In genomic region chr11:113972517-113972872, GRCm38 (mm10) we compare ENCODE assay signal across 9 mouse cellular contexts.
DNase-seq lines count a peak whose midpoint lies in the region; ATAC-seq lines count a peak whose summit lies in the region.
"Had no signal": no experiment of that assay in that cellular context is flagged by ENCODE, and none has a peak within 500 bp of the region (broad histone marks: within the 10 kb centered on the region; RNA-seq: fewer than 3 reads in every experiment).

No protein-coding gene starts in this region.

- H3K4me1 ChIP-seq in kidney, embryonic 15.5 days, result peaks cover 25% of the 10 kb centered on the region
- H3K4me1 ChIP-seq in hindbrain, embryonic 15.5 days (replicated peaks), result peaks cover 54% of the 10 kb centered on the region
- peaks cover 16% of the 10 kb centered on the region for H3K4me1 ChIP-seq in midbrain, embryonic 16.5 days (ENCODE audit: control insufficient read depth, insufficient read depth, low read length)

- no peak for ATAC-seq in kidney, embryonic 15.5 days (replicated peaks; ENCODE audit: low FRiP score)
- peak; percentile 21; the same call in 1 of the 2 replicates for ATAC-seq in hindbrain, embryonic 15.5 days (ENCODE audit: low FRiP score, low read depth)
- no peak for ATAC-seq in midbrain, embryonic 16.5 days

- H3K9me3 ChIP-seq in kidney, embryonic 15.5 days (replicated peaks), result peaks cover 24% of the 10 kb centered on the region
- H3K9me3 ChIP-seq in hindbrain, embryonic 15.5 days, result peaks cover under 1% of the 10 kb centered on the region; the same call in 1 of the 2 replicates
- H3K9me3 ChIP-seq in midbrain, embryonic 16.5 days (replicated peaks; ENCODE audit: control insufficient read depth, low read length, poor library complexity, severe bottlenecking), result no peaks in the 10 kb centered on the region

- H3K36me3 ChIP-seq in kidney, embryonic 15.5 days, result no peaks in the 10 kb centered on the region
- H3K36me3 ChIP-seq in hindbrain, embryonic 15.5 days, result no peaks in the 10 kb centered on the region
- H3K36me3 ChIP-seq in midbrain, embryonic 16.5 days (ENCODE audit: control insufficient read depth, insufficient read depth, low read length), result no peaks in the 10 kb centered on the region
- H3K36me3 ChIP-seq: lung, embryonic 15.5 days had no signal

- H3K27me3 ChIP-seq in kidney, embryonic 15.5 days, result no peaks in the 10 kb centered on the region
- H3K27me3 ChIP-seq in hindbrain, embryonic 15.5 days, result no peaks in the 10 kb centered on the region
- no peaks in the 10 kb centered on the region for H3K27me3 ChIP-seq in midbrain, embryonic 16.5 days (ENCODE audit: control insufficient read depth, insufficient read depth, low read depth, low read length)
- H3K27me3 ChIP-seq: lung, embryonic 15.5 days had no signal

- H3K4me3 ChIP-seq in kidney, embryonic 15.5 days (replicated peaks), result no peak overlapping the region
- no peak overlapping the region for H3K4me3 ChIP-seq in hindbrain, embryonic 15.5 days
- H3K4me3 ChIP-seq in midbrain, embryonic 16.5 days (ENCODE audit: low read depth, low read length), result no peak overlapping the region
- H3K4me3 ChIP-seq: lung, embryonic 15.5 days had no signal

- DNase-seq in kidney, adult 11 months, result peak; percentile 12
- DNase-seq in cerebellum, postnatal 10 days, result peak; percentile 70 to 73
- no peak for DNase-seq in ovary, postnatal 14 days (ENCODE audit: low spot score)
- DNase-seq in layer of hippocampus, adult 11-12 months (ENCODE audit: low spot score), result no peak
- DNase-seq in left cerebral cortex, adult 11 months (ENCODE audit: low spot score), result no peak

- no peak overlapping the region for H3K27ac ChIP-seq in kidney, embryonic 15.5 days
- H3K27ac ChIP-seq in hindbrain, embryonic 15.5 days (replicated peaks), result peak overlapping the region; percentile 69
- H3K27ac ChIP-seq in midbrain, embryonic 16.5 days (ENCODE audit: low read length), result peak overlapping the region; percentile 34; the same call in 1 of the 2 replicates
- H3K27ac ChIP-seq: lung, embryonic 15.5 days had no signal

- H3K4me2 ChIP-seq in kidney, embryonic 15.5 days, result no peak overlapping the region
- H3K4me2 ChIP-seq in hindbrain, embryonic 15.5 days, result no peak overlapping the region
- no peak overlapping the region for H3K4me2 ChIP-seq in midbrain, embryonic 16.5 days (ENCODE audit: low read length)
- H3K4me2 ChIP-seq: lung, embryonic 15.5 days had no signal

- no peak overlapping the region for H3K9ac ChIP-seq in kidney, embryonic 15.5 days
- H3K9ac ChIP-seq in hindbrain, embryonic 15.5 days, result no peak overlapping the region
- no peak overlapping the region for H3K9ac ChIP-seq in midbrain, embryonic 16.5 days (ENCODE audit: low read depth, low read length)
- H3K9ac ChIP-seq: lung, embryonic 15.5 days had no signal

- WGBS in kidney, embryonic 15.5 days, result 73% methylated on average over 3 of the region's 3 CpGs
- 55% methylated on average over 3 of the region's 3 CpGs for WGBS in hindbrain, embryonic 15.5 days
- 74% methylated on average over 3 of the region's 3 CpGs for WGBS in midbrain, embryonic 16.5 days

Comparison
In these comparisons a context has a peak if more than half of its experiments do, and no peak if none do; other contexts are left out.
1. DNase-seq: peak in kidney, adult 11 months (single experiment) and cerebellum, postnatal 10 days (2 of 2); none in ovary, postnatal 14 days (single experiment), layer of hippocampus, adult 11-12 months (single experiment) and left cerebral cortex, adult 11 months (single experiment).